Mouse (Mus musculus): Measurements from ENCODE around the gene Mettl22. TPM values are rescaled to one million over a fixed set of nuclear protein-coding genes. Genes with fewer than 3 reads are reported as not detected.

Mettl22 gene
- 6.6 and 11.4 TPM in 2 replicates for polyA plus RNA-seq (2012; rRNA removed; ENCODE audit: low replicate concordance)

GRCm38 (mm10) chr16:8470603-8471481, at the start of gene Mettl22:
Gene Mettl22, plus strand, starts transcription at chr16:8470788.

GRCm38 (mm10) chr16:8424971-8425330, 45.6 kb upstream of the Mettl22 start, which contains the start of gene Tmem114:
Gene Tmem114, minus strand, starts transcription at chr16:8425136.

DNA sequence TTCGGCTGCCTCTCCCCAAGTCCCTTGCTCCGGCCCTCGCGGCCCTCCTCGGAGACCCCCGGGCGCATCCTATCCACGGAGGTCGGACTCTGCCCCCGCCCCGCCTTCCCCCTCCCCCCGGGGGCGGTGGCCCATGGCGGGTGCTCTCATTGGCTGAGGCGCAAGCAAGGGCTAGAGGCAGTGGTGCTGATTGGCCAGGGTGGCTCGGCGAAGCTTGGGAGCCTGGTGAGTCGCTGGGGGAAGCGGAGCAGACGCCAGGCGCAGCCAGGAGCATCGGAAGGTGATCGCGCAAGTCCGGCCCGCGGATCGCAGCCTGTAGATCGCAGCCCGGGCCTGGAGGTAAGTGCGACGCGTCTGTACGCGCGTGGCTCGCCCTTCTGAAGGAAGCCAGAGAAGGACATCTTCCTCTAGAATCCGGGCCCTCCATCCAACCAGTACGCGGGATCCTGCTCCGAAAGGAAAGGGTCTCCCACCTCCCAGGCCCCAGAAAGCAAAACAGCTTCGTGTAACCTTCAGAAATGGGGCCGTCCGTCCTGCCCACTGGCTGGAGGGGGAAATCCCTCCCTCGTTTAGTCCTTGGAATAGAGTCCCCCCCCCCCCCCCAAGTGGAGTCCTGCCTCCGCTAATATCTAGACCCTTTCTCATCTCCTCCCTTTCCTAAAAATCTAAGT, 42.8 kb downstream of the Mettl22 start, which contains the start of gene Abat:
Gene Abat (plus strand): TSS at position 194 of the 671 bp plus-strand sequence.

Other genes with a start within 250 kb of the Mettl22 start
- not detected in 2 replicates for gene Tmem114, start 45.7 kb upstream of the Mettl22 start, polyA plus RNA-seq (2012; rRNA removed; ENCODE audit: low replicate concordance)
- gene Abat, start 42.6 kb downstream of the Mettl22 start, polyA plus RNA-seq (2012; rRNA removed; ENCODE audit: low replicate concordance): 13.9 and 14.2 TPM in 2 replicates
- gene Pmm2, start 166.9 kb downstream of the Mettl22 start, polyA plus RNA-seq (2012; rRNA removed; ENCODE audit: low replicate concordance): 221 and 282 TPM in 2 replicates
- 6.6 and 10.4 TPM in 2 replicates for gene Tmem186, start 166.9 kb downstream of the Mettl22 start, polyA plus RNA-seq (2012; rRNA removed; ENCODE audit: low replicate concordance)
- 78.5 and 171 TPM in 2 replicates for gene Carhsp1, start 201.4 kb downstream of the Mettl22 start, polyA plus RNA-seq (2012; rRNA removed; ENCODE audit: low replicate concordance)
- gene Gm5767, start 210.0 kb downstream of the Mettl22 start, polyA plus RNA-seq (2012; rRNA removed; ENCODE audit: low replicate concordance): 0.54 and 0.81 TPM in 2 replicates

Measured in duodenum, adult 2 months (tissue).